8 mouse cellular contexts compared by ENCODE assay signal in the genomic region with DNA sequence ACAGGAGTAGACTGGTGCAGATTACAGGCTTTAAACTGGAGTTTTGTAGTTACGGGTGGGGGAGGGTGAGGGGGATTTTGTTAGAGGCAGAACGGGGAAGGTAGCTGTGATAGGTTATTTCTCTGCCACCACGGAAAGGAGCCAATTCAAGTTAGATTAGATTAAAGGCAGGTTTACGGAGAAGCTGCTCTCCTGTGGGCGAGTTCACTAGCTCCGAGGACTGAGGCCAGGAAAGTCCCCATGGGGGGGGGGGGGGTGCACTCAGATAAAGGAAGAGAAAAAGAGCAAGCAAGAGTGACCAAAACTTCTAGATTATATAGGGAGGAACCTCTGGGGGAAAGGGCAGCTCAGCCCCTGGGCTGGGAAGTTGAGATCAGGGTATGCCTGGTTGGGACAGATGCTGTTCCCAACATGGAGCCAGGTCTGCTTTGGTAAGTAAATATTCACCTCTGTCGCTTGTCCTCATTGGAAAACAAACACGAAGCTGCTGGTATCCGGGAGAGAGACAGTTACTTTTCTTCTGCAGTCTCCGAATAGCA. TPM values are rescaled to one million over a fixed set of nuclear protein-coding genes. Genes with fewer than 3 reads are reported as not detected.
A peak's percentile ranks its signal among the peaks of the same experiment; 100 is the strongest.
DNase-seq lines count a peak whose midpoint lies in the region; ATAC-seq and TF ChIP-seq lines count a peak whose summit lies in the region.

No protein-coding gene starts in this region.

- peak overlapping the region; percentile 98 for H3K9ac ChIP-seq in forebrain, embryonic 13.5 days

- TF ChIP-seq POLR2A in lung, adult 2 months (IDR thresholded peaks at IDR 0.05; ENCODE audit: borderline replicate concordance, extremely low read depth, low read depth, low read length) = no peak; the same call in 1 of the 2 replicates
- TF ChIP-seq POLR2A in kidney, adult 2 months (IDR thresholded peaks at IDR 0.05; ENCODE audit: low read depth, low read length) = no peak

- 1% methylated on average over 10 of the region's 10 CpGs for WGBS in lung, adult 2 months
- WGBS in forebrain, embryonic 13.5 days = 3% methylated on average over 10 of the region's 10 CpGs
- whole genome bisulfite sequencing in kidney, adult 2 months = under 1% methylated on average over 10 of the region's 10 CpGs

- H3K4me3 ChIP-seq in lung, adult 2 months (replicated peaks; ENCODE audit: extremely low read depth, low read depth, low read length) = peak overlapping the region; percentile 95
- H3K4me3 ChIP-seq in forebrain, embryonic 13.5 days = peak overlapping the region; percentile 91
- peak overlapping the region; percentile 69 for H3K4me3 ChIP-seq in kidney, adult 2 months (ENCODE audit: insufficient read depth, low read depth, low read length)

- H3K4me1 ChIP-seq in lung, adult 2 months (ENCODE audit: control insufficient read depth, insufficient read depth, low read length) = peaks cover 12% of the 10 kb centered on the region
- H3K4me1 ChIP-seq in forebrain, embryonic 13.5 days = peaks cover 25% of the 10 kb centered on the region
- peaks cover 11% of the 10 kb centered on the region; the same call in 1 of the 2 replicates for H3K4me1 ChIP-seq in kidney, adult 2 months (ENCODE audit: control insufficient read depth, insufficient read depth, low read length)

- H3K9me3 ChIP-seq in forebrain, embryonic 13.5 days (replicated peaks) = no peaks in the 10 kb centered on the region

- no peak for TF ChIP-seq CTCF in lung, adult 2 months (IDR thresholded peaks at IDR 0.05; ENCODE audit: insufficient read depth, low read length)
- no peak for TF ChIP-seq CTCF in kidney, adult 2 months (conservative IDR thresholded peaks at IDR 0.05; ENCODE audit: insufficient read depth, insufficient read length, low read depth, low read length)

- H3K27ac ChIP-seq in forebrain, embryonic 13.5 days = peak overlapping the region; percentile 98
- peak overlapping the region; percentile 99 for H3K27ac ChIP-seq in kidney, adult 2 months (ENCODE audit: insufficient read depth, low read depth, low read length)

- H3K36me3 ChIP-seq in forebrain, embryonic 13.5 days (ENCODE audit: poor library complexity, severe bottlenecking) = peaks cover 7% of the 10 kb centered on the region; the same call in 1 of the 2 replicates
- H3K36me3 ChIP-seq in kidney, adult 2 months (ENCODE audit: control insufficient read depth, insufficient read depth, low read length) = no peaks in the 10 kb centered on the region

- no peak for DNase-seq in lung, adult 2 months
- DNase-seq in lung, postnatal 4 days = no peak
- DNase-seq in ZHBTc4 (ENCODE audit: low read depth, low spot score) = peak; percentile 38
- peak; percentile 58 for DNase-seq in kidney, adult 2 months
- DNase-seq in skeletal muscle tissue, adult 2 months (ENCODE audit: low read depth, low spot score) = peak; percentile 7
- no peak for DNase-seq in urinary bladder, postnatal 10 days (ENCODE audit: low spot score)

- peak overlapping the region; percentile 67 for H3K4me2 ChIP-seq in forebrain, embryonic 13.5 days

- ATAC-seq in forebrain, embryonic 13.5 days = peak; percentile 14; the same call in 1 of the 2 replicates
- ATAC-seq in megakaryocyte, adult 5-6 weeks (ENCODE audit: poor library complexity, severe bottlenecking) = 0 out of 2 replicates have a peak, but pooled peaks have one; percentile 7

- H3K27me3 ChIP-seq in forebrain, embryonic 13.5 days = no peaks in the 10 kb centered on the region
- no peaks in the 10 kb centered on the region for H3K27me3 ChIP-seq in kidney, adult 2 months (replicated peaks; ENCODE audit: control insufficient read depth, insufficient read depth, low read length)

RNA-seq across cellular contexts. Expression of a gene that starts 0.5 kb away (rescaled TPM):
- 1.5 and 3.0 TPM in 2 replicates for polyA plus RNA-seq in lung, adult 2 months (2012; rRNA removed)
- 58.5 and 58.6 TPM in 2 replicates for polyA plus RNA-seq in forebrain, embryonic 13.5 days (2015; fragmentation: Nextera tagmentation; extraction: Ambion mirVana)
- 2.0 and 2.6 TPM in 2 replicates for polyA plus RNA-seq in kidney, adult 2 months (2012; rRNA removed)
- 46.3 and 59.7 TPM in 2 replicates for total RNA-seq in megakaryocyte, adult 5-6 weeks (2015)
- 59.0 and 80.3 TPM in 2 replicates for total RNA-seq in megakaryocyte, adult 5-6 weeks (2017)

RNA-seq across cellular contexts. Expression of a gene that starts 15.6 kb away (rescaled TPM):
- 1.6 and 2.1 TPM in 2 replicates for polyA plus RNA-seq in lung, adult 2 months (2012; rRNA removed)
- 0.03 and 0.26 TPM in 2 replicates for polyA plus RNA-seq in forebrain, embryonic 13.5 days (2015; fragmentation: Nextera tagmentation; extraction: Ambion mirVana)
- 6.4 and 7.5 TPM in 2 replicates for polyA plus RNA-seq in kidney, adult 2 months (2012; rRNA removed)
- total RNA-seq in megakaryocyte, adult 5-6 weeks (2015) = 1.6 and 1.7 TPM in 2 replicates
- 2.3 and 4.2 TPM in 2 replicates for total RNA-seq in megakaryocyte, adult 5-6 weeks (2017)

RNA-seq across cellular contexts. Expression of a gene that starts 41.4 kb away (rescaled TPM):
- polyA plus RNA-seq in lung, adult 2 months (2012; rRNA removed) = 216 and 218 TPM in 2 replicates
- polyA plus RNA-seq in forebrain, embryonic 13.5 days (2015; fragmentation: Nextera tagmentation; extraction: Ambion mirVana) = 25.5 and 30.6 TPM in 2 replicates
- polyA plus RNA-seq in kidney, adult 2 months (2012; rRNA removed) = 157 and 198 TPM in 2 replicates
- total RNA-seq in megakaryocyte, adult 5-6 weeks (2015) = 33.6 and 36.0 TPM in 2 replicates
- total RNA-seq in megakaryocyte, adult 5-6 weeks (2017) = 42.6 and 42.9 TPM in 2 replicates

RNA-seq across cellular contexts. Expression of a gene that starts 48.4 kb away (rescaled TPM):
- polyA plus RNA-seq in lung, adult 2 months (2012; rRNA removed) = not detected in 2 replicates
- not detected in 2 replicates for polyA plus RNA-seq in forebrain, embryonic 13.5 days (2015; fragmentation: Nextera tagmentation; extraction: Ambion mirVana)
- polyA plus RNA-seq in kidney, adult 2 months (2012; rRNA removed) = 0.02 TPM in 1 of 2 replicates, not detected in the other
- not detected in 2 replicates for total RNA-seq in megakaryocyte, adult 5-6 weeks (2015)
- not detected in 2 replicates for total RNA-seq in megakaryocyte, adult 5-6 weeks (2017)

Comparison
In these comparisons a context has a peak if more than half of its experiments do, and no peak if none do; other contexts are left out.
1. DNase-seq: peak in ZHBTc4 (single experiment), kidney, adult 2 months (single experiment) and skeletal muscle tissue, adult 2 months (single experiment); none in lung, adult 2 months (single experiment), lung, postnatal 4 days (0 of 2) and urinary bladder, postnatal 10 days (single experiment).
2. RNA of a gene that starts 0.5 kb away (polyA plus RNA-seq): 58.5 to 58.6 TPM in forebrain, embryonic 13.5 days; 1.5 to 3.0 TPM in lung, adult 2 months and 2.0 to 2.6 TPM in kidney, adult 2 months; every median in the first group is over 10 times any median in the second.
3. Peak in every context shown above with its lines, with median percentiles within 50 percentile points of each other: H3K4me3 ChIP-seq.